ENCODE assay signal across 32 mouse cellular contexts in the genomic region with DNA sequence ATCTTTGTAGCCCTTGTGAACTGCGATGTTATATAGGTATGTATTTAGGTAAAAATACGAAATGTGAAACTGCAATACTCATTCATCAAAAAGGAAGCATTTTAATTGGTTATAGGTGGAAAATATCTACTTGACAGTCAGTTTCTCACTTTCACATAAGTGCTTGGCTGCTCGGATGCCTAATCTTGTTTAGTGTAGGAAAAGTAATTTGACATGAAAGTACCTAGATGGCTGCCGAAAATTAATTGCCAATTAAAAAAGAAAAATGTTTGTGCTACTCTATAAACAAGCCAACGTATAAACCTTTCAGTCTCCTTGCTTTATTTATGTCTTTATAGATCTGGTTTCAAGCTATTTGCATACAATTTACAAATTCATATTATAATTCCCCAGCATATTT.
"Had no signal": no experiment of that assay in that cellular context is flagged by ENCODE, and none has a peak within 500 bp of the region (broad histone marks: within the 10 kb centered on the region; RNA-seq: fewer than 3 reads in every experiment).

No protein-coding gene starts in this region.

- H3K27ac ChIP-seq: left cerebral cortex, adult 2 months; limb, embryonic 10.5 days; limb, embryonic 12.5 days; limb, embryonic 13.5 days; limb, embryonic 15.5 days; liver, embryonic 12.5 days; liver, embryonic 13.5 days; liver, embryonic 14.5 days; liver, embryonic 15.5 days; lung, embryonic 15.5 days; macrophage; midbrain, embryonic 10.5 days; midbrain, embryonic 12.5 days; midbrain, embryonic 13.5 days; midbrain, embryonic 15.5 days had no signal

- H3K4me2 ChIP-seq: limb, embryonic 12.5 days; limb, embryonic 13.5 days; limb, embryonic 15.5 days; liver, embryonic 11.5 days; liver, embryonic 12.5 days; liver, embryonic 13.5 days; liver, embryonic 15.5 days; lung, embryonic 14.5 days; lung, embryonic 15.5 days; midbrain, embryonic 11.5 days; midbrain, embryonic 12.5 days; midbrain, embryonic 13.5 days; midbrain, embryonic 15.5 days had no signal

- H3K4me1 ChIP-seq: limb, embryonic 10.5 days; limb, embryonic 12.5 days; limb, embryonic 13.5 days; limb, embryonic 15.5 days; liver, embryonic 12.5 days; liver, embryonic 13.5 days; liver, embryonic 15.5 days; lung, embryonic 15.5 days; megakaryocyte, embryonic 14.5 days; midbrain, embryonic 10.5 days; midbrain, embryonic 12.5 days; midbrain, embryonic 13.5 days; midbrain, embryonic 15.5 days had no signal

- DNase-seq: left cerebral cortex, postnatal 4 days; liver; liver, embryonic 13.5 days; liver, postnatal 0 days; lung, adult 18-20 months; lung, adult 2 months; lung, embryonic 14.5 days; lung, postnatal 10 days; lung, postnatal 14 days; lung, postnatal 36 days; lung, postnatal 4 days; midbrain, embryonic 14.5 days had no signal

- H3K4me3 ChIP-seq: left cerebral cortex, adult 2 months; limb, embryonic 10.5 days; limb, embryonic 12.5 days; limb, embryonic 13.5 days; limb, embryonic 15.5 days; liver, embryonic 12.5 days; liver, embryonic 13.5 days; liver, embryonic 15.5 days; lung, embryonic 15.5 days; megakaryocyte, embryonic 14.5 days; midbrain, embryonic 10.5 days; midbrain, embryonic 12.5 days; midbrain, embryonic 13.5 days; midbrain, embryonic 15.5 days; myocyte had no signal

- H3K27me3 ChIP-seq: limb, embryonic 12.5 days; limb, embryonic 13.5 days; limb, embryonic 15.5 days; liver, embryonic 12.5 days; liver, embryonic 13.5 days; liver, embryonic 15.5 days; lung, embryonic 15.5 days; megakaryocyte, embryonic 14.5 days; midbrain, embryonic 12.5 days; midbrain, embryonic 13.5 days; midbrain, embryonic 15.5 days had no signal

- H3K9me3 ChIP-seq: limb, embryonic 10.5 days; limb, embryonic 12.5 days; limb, embryonic 13.5 days; limb, embryonic 15.5 days; liver, embryonic 12.5 days; liver, embryonic 13.5 days; liver, embryonic 15.5 days; lung, embryonic 15.5 days; megakaryocyte, embryonic 14.5 days; midbrain, embryonic 10.5 days; midbrain, embryonic 12.5 days; midbrain, embryonic 13.5 days; midbrain, embryonic 15.5 days had no signal

- ATAC-seq: liver, embryonic 12.5 days; liver, postnatal 0 days; lung, postnatal 0 days; midbrain, embryonic 13.5 days; midbrain, embryonic 15.5 days; midbrain, embryonic 16.5 days had no signal

- H3K9ac ChIP-seq: limb, embryonic 12.5 days; limb, embryonic 13.5 days; limb, embryonic 15.5 days; liver, embryonic 12.5 days; liver, embryonic 13.5 days; liver, embryonic 14.5 days; liver, embryonic 15.5 days; liver, postnatal 0 days; lung, embryonic 14.5 days; lung, embryonic 15.5 days; midbrain, embryonic 12.5 days; midbrain, embryonic 13.5 days; midbrain, embryonic 15.5 days had no signal

- H3K36me3 ChIP-seq: limb, embryonic 10.5 days; limb, embryonic 12.5 days; limb, embryonic 13.5 days; limb, embryonic 15.5 days; liver, embryonic 12.5 days; liver, embryonic 13.5 days; liver, embryonic 15.5 days; lung, embryonic 15.5 days; midbrain, embryonic 10.5 days; midbrain, embryonic 12.5 days; midbrain, embryonic 13.5 days; midbrain, embryonic 15.5 days had no signal
